Mouse (Mus musculus): ENCODE measurements at regions not wholly inside any gene's neighbourhood (a gene's known extent, or its start where the extent isn't known, plus 50 kb on each side); places are given as distances from the start of the nearest gene placed in this dataset.

DNA sequence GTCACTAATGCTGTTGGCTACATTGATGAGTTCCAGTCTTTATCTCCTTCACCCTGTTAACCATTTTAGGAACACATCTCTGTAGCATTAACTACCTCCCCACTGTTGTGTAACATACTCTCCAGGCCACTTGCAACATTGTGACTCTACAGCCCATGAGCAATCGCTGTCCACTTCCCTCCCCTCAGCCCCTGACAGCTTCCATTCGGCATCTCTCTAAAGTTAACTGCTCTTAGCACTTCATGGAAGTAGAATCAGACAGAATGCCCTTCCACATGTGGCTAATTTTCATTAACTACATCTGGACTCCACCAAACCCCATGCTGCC lies 208.3 kb downstream of the Bcl2l11 start:
- Histone ChIP-seq H3K36me3 (ENCODE audit: control insufficient read depth, insufficient read depth, low read length) (no peaks in the 10 kb centered on the region), H3K9me3 (ENCODE audit: control insufficient read depth, low read length) (no peaks in the 10 kb centered on the region), H3K27me3 (ENCODE audit: control insufficient read depth, insufficient read depth, low read length) (no peaks in the 10 kb centered on the region), H3K27ac (ENCODE audit: low read depth, low read length) (no peak overlapping the region), H3K4me2 (no peak overlapping the region), H3K4me3 (ENCODE audit: low read depth, low read length) (no peak overlapping the region), H3K4me1 (ENCODE audit: control insufficient read depth, insufficient read depth, low read length) (0 out of 2 replicates have a peak, but pooled peaks cover 3% of the 10 kb centered on the region), H3K9ac (ENCODE audit: low read length) (no peak overlapping the region)
- WGBS: 91% methylated on average over 2 of the region's 2 CpGs
- DNase-seq (ENCODE audit: low spot score, missing footprints): peak; percentile 68
- ATAC-seq (ENCODE audit: low FRiP score): no peak

DNA sequence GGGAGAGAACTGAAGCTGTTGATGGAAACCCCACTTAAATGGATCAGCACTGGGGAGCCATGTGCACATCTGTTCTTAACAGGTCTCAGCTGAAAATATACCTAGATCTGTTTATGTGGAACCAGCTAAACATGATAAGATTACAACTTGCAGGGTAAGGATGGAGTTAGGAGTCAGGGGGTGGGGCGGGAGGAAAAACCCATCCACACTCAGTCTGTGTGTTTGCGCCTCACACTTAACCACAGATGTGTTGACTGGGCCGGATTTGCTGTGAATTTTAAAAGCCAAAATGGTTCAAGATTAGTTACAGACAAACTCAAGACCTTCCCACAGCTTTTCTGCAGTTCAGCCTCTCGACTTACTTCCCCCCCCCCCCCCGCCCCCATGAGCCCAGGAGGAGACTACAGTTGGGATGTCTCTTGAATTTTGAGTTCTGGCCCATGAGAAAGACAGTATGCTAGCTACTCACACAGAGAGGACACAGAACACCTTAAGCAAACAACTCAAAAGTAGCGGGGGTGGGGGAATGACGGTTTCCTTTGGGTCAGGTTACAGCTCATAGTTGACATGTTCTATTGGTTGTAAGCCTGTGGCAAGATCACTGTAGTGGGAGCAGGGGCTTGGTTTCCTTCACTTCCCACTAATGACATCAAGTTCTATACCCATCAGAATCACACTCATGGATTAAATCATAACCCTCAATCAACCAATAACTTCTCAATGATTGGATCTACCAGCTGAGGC lies 209.1 kb downstream of the Bcl2l11 start:
- no peak overlapping the region for H3K27ac ChIP-seq (ENCODE audit: low read depth, low read length)
- no peak for ATAC-seq (ENCODE audit: low FRiP score)
- H3K9ac ChIP-seq (ENCODE audit: low read length): no peak overlapping the region
- peak; percentile 75 for DNase-seq (ENCODE audit: low spot score, missing footprints)
- no peak overlapping the region for H3K4me3 ChIP-seq (ENCODE audit: low read depth, low read length)
- WGBS: 79% methylated on average over 6 of the region's 7 CpGs
- H3K27me3 ChIP-seq (ENCODE audit: control insufficient read depth, insufficient read depth, low read length): no peaks in the 10 kb centered on the region
- no peak overlapping the region for H3K4me2 ChIP-seq
- H3K36me3 ChIP-seq (ENCODE audit: control insufficient read depth, insufficient read depth, low read length): no peaks in the 10 kb centered on the region
- H3K4me1 ChIP-seq (ENCODE audit: control insufficient read depth, insufficient read depth, low read length): peaks cover 8% of the 10 kb centered on the region
- no peaks in the 10 kb centered on the region for H3K9me3 ChIP-seq (ENCODE audit: control insufficient read depth, low read length)

DNA sequence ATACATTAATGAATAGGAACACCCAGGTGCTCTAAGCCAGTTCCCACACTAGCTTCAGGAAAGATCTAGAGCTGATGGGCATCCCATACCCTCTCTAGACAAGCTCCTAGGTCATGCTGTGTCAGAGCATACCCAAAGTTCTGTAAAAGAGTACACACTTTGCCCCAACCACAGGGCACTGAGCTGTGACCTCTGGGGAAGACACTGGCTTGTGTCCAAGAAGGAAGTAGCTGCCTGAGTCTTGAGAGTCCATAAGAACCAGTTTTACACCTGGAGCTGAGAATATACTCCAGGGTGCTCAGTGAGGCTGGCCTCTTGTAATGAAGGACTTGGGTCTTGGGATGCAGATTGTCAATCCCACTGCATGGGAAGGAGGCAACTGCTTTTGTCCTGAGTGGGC lies 211.4 kb downstream of the Bcl2l11 start:
- no peak for DNase-seq (ENCODE audit: low spot score, missing footprints)
- Histone ChIP-seq H3K4me2 (no peak overlapping the region), H3K4me1 (ENCODE audit: control insufficient read depth, insufficient read depth, low read length) (peaks cover 7% of the 10 kb centered on the region), H3K27me3 (ENCODE audit: control insufficient read depth, insufficient read depth, low read length) (no peaks in the 10 kb centered on the region), H3K9ac (ENCODE audit: low read length) (no peak overlapping the region), H3K4me3 (ENCODE audit: low read depth, low read length) (no peak overlapping the region), H3K36me3 (ENCODE audit: control insufficient read depth, insufficient read depth, low read length) (no peaks in the 10 kb centered on the region), H3K9me3 (ENCODE audit: control insufficient read depth, low read length) (no peaks in the 10 kb centered on the region), H3K27ac (ENCODE audit: low read depth, low read length) (no peak overlapping the region)
- ATAC-seq (ENCODE audit: low FRiP score): no peak

DNA sequence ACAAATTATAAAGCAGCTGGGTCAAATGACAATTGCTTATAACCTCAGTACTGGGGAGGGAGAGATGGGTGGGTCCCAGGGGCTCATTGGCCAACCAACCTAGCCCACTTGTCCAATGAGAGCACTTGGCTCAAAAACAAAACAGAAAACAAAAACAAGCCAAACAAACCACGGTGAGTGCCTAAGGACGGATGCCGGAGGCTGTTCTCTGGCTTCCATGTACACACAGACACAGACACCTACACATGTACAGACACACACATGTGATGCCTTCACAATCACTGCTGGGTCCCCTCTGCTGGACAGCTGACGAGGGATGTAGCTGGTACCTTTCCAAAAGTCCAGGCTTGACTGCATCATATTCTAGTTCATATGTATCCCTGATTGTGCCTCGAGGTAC lies 212.0 kb downstream of the Bcl2l11 start:
- H3K36me3 ChIP-seq (ENCODE audit: control insufficient read depth, insufficient read depth, low read length): no peaks in the 10 kb centered on the region
- H3K4me1 ChIP-seq (ENCODE audit: control insufficient read depth, insufficient read depth, low read length): peaks cover 7% of the 10 kb centered on the region

DNA sequence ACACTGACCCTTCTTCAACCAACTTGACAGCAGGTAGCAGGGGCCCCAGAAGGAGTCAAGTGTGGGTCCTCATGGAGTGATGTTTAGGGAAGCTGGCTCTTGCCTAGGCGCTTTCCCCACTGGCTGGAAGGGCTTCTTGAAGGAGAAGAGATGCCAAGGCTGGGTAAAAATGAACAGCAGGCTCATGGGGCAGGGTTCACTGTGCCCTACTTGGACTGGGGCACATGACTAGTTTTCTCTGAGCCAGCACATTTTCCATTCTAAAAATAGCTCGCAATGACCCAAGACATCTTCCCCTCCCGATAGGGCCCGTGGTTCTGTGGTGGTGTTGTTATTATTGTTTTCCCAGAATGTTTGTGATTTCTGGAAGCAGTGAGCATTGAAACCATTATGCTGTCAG lies 212.6 kb downstream of the Bcl2l11 start:
- no peaks in the 10 kb centered on the region for H3K27me3 ChIP-seq (ENCODE audit: control insufficient read depth, insufficient read depth, low read length)
- H3K4me1 ChIP-seq (ENCODE audit: control insufficient read depth, insufficient read depth, low read length): peaks cover 7% of the 10 kb centered on the region
- no peaks in the 10 kb centered on the region for H3K36me3 ChIP-seq (ENCODE audit: control insufficient read depth, insufficient read depth, low read length)
- DNase-seq (ENCODE audit: low spot score, missing footprints) (peak; percentile 69), ATAC-seq (ENCODE audit: low FRiP score) (no peak)
- no peak overlapping the region for H3K27ac ChIP-seq (ENCODE audit: low read depth, low read length)
- no peak overlapping the region for H3K4me3 ChIP-seq (ENCODE audit: low read depth, low read length)
- no peaks in the 10 kb centered on the region for H3K9me3 ChIP-seq (ENCODE audit: control insufficient read depth, low read length)
- H3K4me2 ChIP-seq: no peak overlapping the region
- 89% methylated on average over 4 of the region's 4 CpGs for WGBS
- H3K9ac ChIP-seq (ENCODE audit: low read length): no peak overlapping the region

More for the DNA sequence above, 212.0 kb downstream of the Bcl2l11 start:
- H3K9ac ChIP-seq (ENCODE audit: low read length): no peak overlapping the region
- DNase-seq (ENCODE audit: low spot score, missing footprints): no peak
- no peaks in the 10 kb centered on the region for H3K9me3 ChIP-seq (ENCODE audit: control insufficient read depth, low read length)
- H3K27me3 ChIP-seq (ENCODE audit: control insufficient read depth, insufficient read depth, low read length): no peaks in the 10 kb centered on the region
- WGBS: 93% methylated on average over 5 of the region's 5 CpGs
- no peak overlapping the region for H3K4me2 ChIP-seq
- H3K27ac ChIP-seq (ENCODE audit: low read depth, low read length): no peak overlapping the region
- ATAC-seq (ENCODE audit: low FRiP score): no peak
- H3K4me3 ChIP-seq (ENCODE audit: low read depth, low read length): no peak overlapping the region

DNA sequence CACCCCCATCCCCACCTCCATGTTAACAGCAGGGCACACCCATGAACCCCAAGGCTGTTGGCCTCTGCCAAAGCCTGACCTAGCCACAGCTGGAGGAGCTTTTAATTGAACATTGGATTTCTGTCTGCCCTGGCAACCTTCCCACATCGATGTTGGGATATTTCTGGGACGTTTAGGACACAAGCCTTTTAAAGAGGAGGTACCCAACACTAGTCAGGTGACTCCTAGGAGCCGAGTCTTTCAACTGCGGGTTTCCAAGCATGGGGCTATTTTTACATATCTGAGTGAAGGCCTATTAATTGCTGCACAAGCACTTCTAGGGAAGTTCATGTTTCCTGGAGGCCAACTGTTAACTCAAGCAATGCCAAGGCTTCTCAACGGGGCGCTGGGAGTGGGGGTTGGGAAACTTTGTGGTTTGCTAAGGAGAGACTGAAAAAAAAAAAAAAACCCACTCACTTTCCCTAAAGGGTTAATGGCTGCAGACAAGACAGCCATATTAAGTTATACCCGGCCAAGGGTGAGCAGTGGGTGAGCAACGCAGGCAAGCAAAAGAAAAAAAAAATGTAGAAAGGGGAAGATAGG lies 213.3 kb downstream of the Bcl2l11 start:
- Histone ChIP-seq H3K4me1 (ENCODE audit: control insufficient read depth, insufficient read depth, low read length) (peaks cover 7% of the 10 kb centered on the region), H3K27me3 (ENCODE audit: control insufficient read depth, insufficient read depth, low read length) (no peaks in the 10 kb centered on the region), H3K4me3 (ENCODE audit: low read depth, low read length) (no peak overlapping the region), H3K4me2 (no peak overlapping the region), H3K36me3 (ENCODE audit: control insufficient read depth, insufficient read depth, low read length) (no peaks in the 10 kb centered on the region), H3K9me3 (ENCODE audit: control insufficient read depth, low read length) (no peaks in the 10 kb centered on the region), H3K27ac (ENCODE audit: low read depth, low read length) (no peak overlapping the region), H3K9ac (ENCODE audit: low read length) (no peak overlapping the region)
- peak; percentile 82 for DNase-seq (ENCODE audit: low spot score, missing footprints)
- WGBS: 35% methylated on average over 8 of the region's 8 CpGs
- ATAC-seq (ENCODE audit: low FRiP score): no peak

DNA sequence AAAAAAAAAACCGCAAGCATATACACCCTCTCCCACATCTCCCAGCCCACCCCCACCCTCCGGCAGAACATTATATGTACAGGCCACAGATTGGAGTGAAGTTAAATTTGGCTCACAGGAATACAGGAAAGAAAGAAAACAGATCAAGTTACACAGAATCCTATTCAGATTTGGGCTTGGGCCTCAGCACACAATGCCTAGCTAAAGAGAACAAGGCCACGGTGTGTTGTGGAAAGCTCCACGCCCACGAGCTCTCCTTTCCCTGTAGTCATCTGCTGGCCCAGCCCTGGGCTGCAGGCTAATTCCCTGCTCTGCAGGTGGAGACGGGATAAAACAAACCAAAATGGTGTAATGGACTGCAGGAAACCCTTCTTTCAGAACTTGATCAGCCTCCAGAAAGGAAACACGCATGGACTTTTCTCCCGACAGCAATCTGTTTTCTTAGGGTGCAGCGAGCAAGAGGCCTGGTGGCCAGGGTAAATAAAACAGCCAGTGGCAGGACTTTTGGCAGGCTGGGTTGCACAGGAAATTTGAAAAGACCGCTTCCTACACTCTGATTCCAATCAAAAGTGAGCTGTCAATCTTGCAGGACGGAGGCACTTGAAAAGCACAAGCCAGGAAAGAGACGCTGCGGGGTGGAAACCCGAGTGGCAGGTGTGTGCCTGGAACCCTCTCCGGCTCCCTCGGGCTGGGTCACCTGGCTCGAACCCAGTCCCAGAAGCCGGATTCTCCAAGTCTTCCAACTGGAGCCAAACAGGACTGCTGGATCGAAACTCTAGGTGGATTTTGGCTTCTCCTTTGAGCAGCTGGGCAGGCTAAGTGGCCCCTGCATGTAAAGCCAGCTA lies 214.0 kb downstream of the Bcl2l11 start:
- H3K4me3 ChIP-seq (ENCODE audit: low read depth, low read length): no peak overlapping the region

DNA sequence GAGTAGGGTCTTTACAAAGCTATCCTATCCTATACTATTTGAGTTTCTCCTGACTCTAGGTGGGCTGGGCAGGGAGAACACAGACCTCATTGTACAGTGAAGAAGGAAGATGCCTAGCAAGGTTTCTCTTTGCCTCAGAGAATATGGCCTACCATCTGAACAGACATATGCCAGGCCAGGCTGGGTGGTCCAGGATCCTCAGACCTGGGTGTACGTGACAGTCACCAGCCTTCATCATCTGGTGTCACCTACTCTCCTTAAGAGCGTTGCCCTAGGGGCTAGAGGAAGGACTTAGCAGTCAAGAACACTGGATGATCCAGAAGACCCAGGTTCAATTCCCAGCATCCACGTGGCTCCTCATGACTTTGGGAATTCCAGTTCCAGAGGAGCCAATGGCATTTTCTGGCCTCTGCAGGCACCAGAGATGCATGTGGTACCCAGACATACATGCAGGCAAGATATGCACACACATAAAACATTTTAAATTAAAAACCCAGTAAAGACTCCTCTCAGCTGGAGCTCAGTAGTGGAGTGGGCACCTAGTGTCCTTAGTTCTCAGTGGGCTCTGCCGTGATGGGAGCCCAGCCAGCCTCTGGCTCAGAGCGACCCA lies 214.9 kb downstream of the Bcl2l11 start:
- H3K4me3 ChIP-seq (ENCODE audit: low read depth, low read length): no peak overlapping the region
- H3K27ac ChIP-seq (ENCODE audit: low read depth, low read length): no peak overlapping the region
- no peaks in the 10 kb centered on the region for H3K36me3 ChIP-seq (ENCODE audit: control insufficient read depth, insufficient read depth, low read length)
- H3K4me1 ChIP-seq (ENCODE audit: control insufficient read depth, insufficient read depth, low read length): peaks cover 7% of the 10 kb centered on the region
- no peak overlapping the region for H3K9ac ChIP-seq (ENCODE audit: low read length)
- H3K9me3 ChIP-seq (ENCODE audit: control insufficient read depth, low read length): no peaks in the 10 kb centered on the region
- DNase-seq (ENCODE audit: low spot score, missing footprints): peak; percentile 80
- no peaks in the 10 kb centered on the region for H3K27me3 ChIP-seq (ENCODE audit: control insufficient read depth, insufficient read depth, low read length)
- H3K4me2 ChIP-seq: no peak overlapping the region
- ATAC-seq (ENCODE audit: low FRiP score): no peak
- 97% methylated on average over 5 of the region's 5 CpGs for WGBS

More for the DNA sequence above, 214.0 kb downstream of the Bcl2l11 start:
- no peak for ATAC-seq (ENCODE audit: low FRiP score)
- Histone ChIP-seq H3K27ac (ENCODE audit: low read depth, low read length) (no peak overlapping the region), H3K4me1 (ENCODE audit: control insufficient read depth, insufficient read depth, low read length) (peaks cover 7% of the 10 kb centered on the region), H3K27me3 (ENCODE audit: control insufficient read depth, insufficient read depth, low read length) (no peaks in the 10 kb centered on the region), H3K9ac (ENCODE audit: low read length) (no peak overlapping the region), H3K4me2 (no peak overlapping the region), H3K36me3 (ENCODE audit: control insufficient read depth, insufficient read depth, low read length) (no peaks in the 10 kb centered on the region), H3K9me3 (ENCODE audit: control insufficient read depth, low read length) (no peaks in the 10 kb centered on the region)
- peak; percentile 88 for DNase-seq (ENCODE audit: low spot score, missing footprints)
- 45% methylated on average over 19 of the region's 19 CpGs for WGBS

DNA sequence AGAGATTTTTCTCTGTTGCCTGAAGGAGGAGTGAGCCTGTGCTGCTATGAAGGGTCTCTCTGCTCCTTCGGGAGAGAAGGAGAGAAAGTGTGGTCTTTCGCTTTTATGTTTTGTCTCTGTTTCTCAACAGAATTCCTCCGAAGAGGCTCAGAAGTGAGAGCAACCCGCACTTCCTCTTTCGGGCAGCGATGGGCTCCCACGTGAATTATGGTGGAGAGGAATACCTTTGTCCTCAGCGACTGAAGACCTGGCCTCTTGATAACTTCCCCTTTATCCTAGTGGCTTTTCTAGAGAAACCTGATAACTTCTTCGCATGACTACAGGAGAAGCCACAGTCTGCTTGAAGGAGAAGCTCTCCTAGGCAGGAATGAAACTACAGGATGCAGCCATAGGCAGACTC lies 216.4 kb downstream of the Bcl2l11 start:
- H3K9ac ChIP-seq (ENCODE audit: low read length): no peak overlapping the region
- ATAC-seq (ENCODE audit: low FRiP score): no peak
- H3K9me3 ChIP-seq (ENCODE audit: control insufficient read depth, low read length): no peaks in the 10 kb centered on the region
- WGBS: 87% methylated on average over 9 of the region's 9 CpGs
- H3K4me3 ChIP-seq (ENCODE audit: low read depth, low read length): no peak overlapping the region
- no peaks in the 10 kb centered on the region for H3K36me3 ChIP-seq (ENCODE audit: control insufficient read depth, insufficient read depth, low read length)
- H3K4me2 ChIP-seq: no peak overlapping the region
- H3K27ac ChIP-seq (ENCODE audit: low read depth, low read length): no peak overlapping the region
- H3K4me1 ChIP-seq (ENCODE audit: control insufficient read depth, insufficient read depth, low read length): peaks cover 7% of the 10 kb centered on the region
- peak; percentile 39 for DNase-seq (ENCODE audit: low spot score, missing footprints)
- no peaks in the 10 kb centered on the region for H3K27me3 ChIP-seq (ENCODE audit: control insufficient read depth, insufficient read depth, low read length)
